Mouse (Mus musculus) brain, adult 10 weeks (tissue): Measurements from ENCODE around the gene Gtf2a1. TPM values are rescaled to one million over a fixed set of nuclear protein-coding genes. Genes with fewer than 3 reads are reported as not detected.

Source experiments
- polyA plus RNA-seq: library from polyadenylated mRNA; stranded (reverse); fragments of 350-450 nt; fragmentation: Illumina TruSeq; extraction: RNeasy Lipid Tissue Mini Kit (QIAGEN cat#74804); gene quantifications from one replicate; pipeline ENCODE4 v1.2.3, GENCODE M21; 2015; ENCODE audit warnings: low read depth, low replicate concordance

Gene Gtf2a1
- 14.8 TPM for polyA plus RNA-seq

DNA sequence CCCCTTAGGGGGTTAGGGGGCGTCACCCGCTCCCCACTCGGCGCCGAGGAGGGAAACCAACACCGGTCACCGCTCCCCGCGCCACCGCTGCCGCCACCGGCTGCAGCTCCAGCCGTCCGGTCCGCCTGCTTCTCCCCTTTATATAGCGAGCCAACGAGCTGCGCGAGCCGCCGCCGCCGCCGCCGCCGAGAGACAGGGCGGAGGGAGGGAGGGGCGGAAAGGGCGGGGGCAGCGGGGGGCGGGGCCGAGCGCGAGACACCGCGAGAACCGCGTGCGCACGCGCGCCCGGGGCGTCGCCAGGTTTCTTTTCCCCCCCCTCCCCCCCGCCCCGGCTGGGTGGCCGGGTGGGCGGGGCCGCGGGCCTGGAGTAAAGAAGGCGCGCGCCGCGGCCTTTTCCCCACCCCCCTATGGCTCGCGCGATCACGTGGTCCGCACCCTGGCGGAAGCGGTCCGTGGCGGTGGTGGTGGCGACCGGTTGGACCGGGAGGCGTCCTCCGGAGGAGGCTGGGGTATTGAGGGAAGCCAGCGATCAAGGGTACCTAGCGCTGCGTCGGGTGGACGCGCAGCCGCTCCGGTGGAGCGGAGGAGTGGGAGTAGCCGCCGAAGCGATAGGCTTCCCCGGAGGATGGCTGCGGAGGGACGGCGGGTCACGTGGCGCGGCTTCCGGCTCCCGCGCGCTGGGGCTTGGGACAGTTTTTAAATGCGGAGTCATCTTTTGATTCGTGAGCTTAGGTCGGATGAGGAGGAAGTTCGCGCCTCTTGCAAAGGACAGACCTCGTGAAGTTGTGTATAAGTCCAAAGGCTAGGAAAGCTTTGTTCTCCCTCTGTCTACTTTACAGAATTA lies at the start of gene Gtf2a1:
Gene Gtf2a1, minus strand, starts transcription at position 641 of the 844 bp plus-strand sequence.

Other genes with a start within 250 kb of the Gtf2a1 start
- gene Cep128, start 206.1 kb downstream of the Gtf2a1 start, polyA plus RNA-seq: 9.5 TPM
- 0.30 TPM for gene Tshr, start 205.9 kb downstream of the Gtf2a1 start, polyA plus RNA-seq
- gene Ston2, start 197.9 kb upstream of the Gtf2a1 start, polyA plus RNA-seq: 7.4 TPM